Mouse (Mus musculus): ENCODE data around the gene Kcnq1.

The Kcnq1 gene

DNA sequence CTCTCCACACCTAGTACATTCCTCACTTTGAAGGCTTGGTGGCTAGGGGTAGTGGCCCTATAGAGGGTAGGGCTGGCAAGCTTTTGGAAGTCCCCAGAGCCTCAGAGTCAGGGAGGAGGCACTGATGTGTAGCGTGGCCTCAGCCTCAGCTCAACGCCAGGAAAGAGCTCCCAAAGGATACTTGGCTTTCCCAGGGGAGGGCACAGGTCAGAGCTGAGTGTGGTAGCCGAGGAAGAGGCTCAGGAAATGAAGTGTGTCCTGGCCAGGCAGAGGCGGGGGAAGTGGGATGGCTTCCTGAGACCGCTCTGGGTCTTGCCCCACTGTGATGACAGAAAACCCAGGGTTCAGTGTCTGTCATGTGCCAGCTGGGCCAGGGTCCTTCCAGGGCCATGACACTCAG lies 30.4 kb downstream of the Kcnq1 start:
- DNase-seq (ENCODE audit: low read depth, low spot score): no peak

DNA sequence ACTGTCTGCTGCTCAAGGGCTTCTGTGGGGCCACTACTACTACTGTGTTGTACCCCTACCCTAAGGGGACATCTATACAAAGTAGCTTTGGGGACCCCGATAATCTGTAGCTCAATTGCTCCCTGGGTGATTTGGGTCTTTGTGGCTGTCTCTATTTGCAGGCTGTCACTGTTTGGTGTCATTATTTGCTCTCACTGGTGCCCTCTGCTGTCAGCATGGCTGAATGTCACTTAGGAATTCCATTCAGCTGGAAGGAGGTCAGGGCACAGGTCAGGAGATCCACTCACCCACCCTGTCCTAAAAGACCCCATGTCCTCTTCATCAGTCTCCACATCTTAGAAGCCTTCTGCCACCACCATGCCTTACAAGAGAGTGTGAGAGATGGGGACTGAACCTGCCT lies 32.6 kb downstream of the Kcnq1 start:
- DNase-seq (ENCODE audit: low read depth, low spot score): no peak

DNA sequence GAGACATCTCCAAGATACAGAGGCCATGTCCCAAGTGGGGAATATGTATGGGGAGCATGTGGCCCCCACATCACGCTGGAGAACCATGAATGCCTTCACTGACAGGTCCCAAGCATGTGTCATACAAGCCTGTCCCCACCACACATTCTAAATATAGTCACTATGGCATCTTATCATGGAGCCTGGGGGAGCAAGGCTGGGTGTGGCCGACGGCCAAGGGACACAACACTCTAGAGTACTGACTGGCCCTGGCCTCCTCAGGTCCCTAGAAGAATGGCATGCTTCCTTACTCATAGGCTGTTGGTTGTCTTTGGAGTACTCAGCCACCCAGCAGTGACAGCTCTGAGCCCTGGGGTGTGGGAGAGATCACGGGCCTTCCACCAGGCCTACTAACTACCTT lies 33.8 kb downstream of the Kcnq1 start:
- no peak for DNase-seq (ENCODE audit: low read depth, low spot score)

- no peak for DNase-seq (ENCODE audit: low read depth, low spot score)
Measured at GRCm38 (mm10) chr7:143142680-143143079, 36.5 kb downstream of the Kcnq1 start.

GRCm38 (mm10) chr7:143147015-143147414 lies 40.9 kb downstream of the Kcnq1 start:
- DNase-seq (ENCODE audit: low read depth, low spot score): no peak

GRCm38 (mm10) chr7:143151171-143151570 lies 45.0 kb downstream of the Kcnq1 start:
- no peak for DNase-seq (ENCODE audit: low read depth, low spot score)

GRCm38 (mm10) chr7:143152350-143152749 lies 46.2 kb downstream of the Kcnq1 start:
- DNase-seq (ENCODE audit: low read depth, low spot score): peak; percentile 37

GRCm38 (mm10) chr7:143153915-143154373 lies 47.8 kb downstream of the Kcnq1 start:
- DNase-seq (ENCODE audit: low read depth, low spot score): peak; percentile 83

- no peak for DNase-seq (ENCODE audit: low read depth, low spot score)
Measured at GRCm38 (mm10) chr7:143154458-143154871, 48.3 kb downstream of the Kcnq1 start.

DNA sequence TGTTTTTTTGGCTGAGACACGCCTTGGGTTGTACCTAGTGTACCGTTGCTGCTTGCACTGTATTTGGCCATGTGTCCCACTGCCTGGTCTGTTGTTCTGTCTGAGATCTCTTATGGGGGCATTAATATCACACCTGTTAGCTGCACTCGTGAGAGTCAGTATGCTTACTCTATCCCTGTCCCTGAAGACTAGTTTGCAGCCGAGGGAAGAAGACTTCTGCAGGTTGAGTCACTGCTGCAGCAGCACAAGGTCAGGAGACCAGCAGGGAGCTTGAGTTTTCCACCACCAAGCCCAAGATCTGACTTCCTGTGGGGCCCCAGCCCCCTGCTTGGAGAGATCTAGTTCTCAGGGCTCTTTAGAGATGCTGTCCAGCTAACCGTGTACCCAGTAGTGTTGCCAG lies 49.1 kb downstream of the Kcnq1 start:
- DNase-seq (ENCODE audit: low read depth, low spot score): no peak

- no peak for DNase-seq (ENCODE audit: low read depth, low spot score)
Measured at GRCm38 (mm10) chr7:143158690-143159425, 52.7 kb downstream of the Kcnq1 start.

GRCm38 (mm10) chr7:143159446-143159845 lies 53.3 kb downstream of the Kcnq1 start:
- no peak for DNase-seq (ENCODE audit: low read depth, low spot score)

DNA sequence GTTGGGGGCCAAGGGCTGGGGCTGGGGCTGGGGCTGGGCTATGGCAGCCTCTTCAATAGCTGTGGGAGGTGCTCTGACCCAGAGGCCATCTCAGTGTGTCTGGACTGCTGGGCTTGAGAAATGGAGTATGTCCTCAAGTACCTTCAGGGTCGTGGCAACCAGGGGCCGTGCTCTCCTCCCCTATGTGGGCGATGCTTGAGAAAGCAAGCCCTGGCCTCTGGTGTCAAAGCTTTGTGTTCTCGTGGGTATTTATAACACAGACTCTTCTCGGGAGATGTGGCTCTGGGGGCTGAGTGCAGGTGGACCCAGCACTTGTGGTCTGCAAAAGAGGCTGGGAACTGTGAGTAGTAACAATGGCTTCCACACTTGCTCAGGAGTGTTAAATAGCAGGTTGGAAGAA lies 53.9 kb downstream of the Kcnq1 start:
- DNase-seq (ENCODE audit: low read depth, low spot score): no peak

DNA sequence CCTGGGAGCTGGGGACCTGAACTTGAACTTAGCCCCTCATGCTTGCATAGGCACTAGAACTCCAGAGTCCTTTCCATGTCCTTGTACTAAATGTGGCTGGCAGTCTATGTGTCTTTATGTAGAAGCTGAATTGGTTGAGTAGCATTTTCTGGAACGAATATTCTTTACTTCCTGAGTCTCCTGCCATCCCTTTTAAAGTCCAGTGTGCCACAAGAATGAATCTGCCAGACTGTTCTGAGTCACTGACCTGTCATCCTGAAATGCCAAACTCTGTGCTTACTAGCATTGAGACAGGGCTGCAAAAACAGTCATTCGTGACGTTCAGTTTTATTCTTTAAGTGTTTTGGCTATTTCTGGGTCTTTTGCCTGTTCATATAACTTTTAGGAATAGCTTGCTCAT lies 55.9 kb downstream of the Kcnq1 start:
- DNase-seq (ENCODE audit: low read depth, low spot score): no peak

DNA sequence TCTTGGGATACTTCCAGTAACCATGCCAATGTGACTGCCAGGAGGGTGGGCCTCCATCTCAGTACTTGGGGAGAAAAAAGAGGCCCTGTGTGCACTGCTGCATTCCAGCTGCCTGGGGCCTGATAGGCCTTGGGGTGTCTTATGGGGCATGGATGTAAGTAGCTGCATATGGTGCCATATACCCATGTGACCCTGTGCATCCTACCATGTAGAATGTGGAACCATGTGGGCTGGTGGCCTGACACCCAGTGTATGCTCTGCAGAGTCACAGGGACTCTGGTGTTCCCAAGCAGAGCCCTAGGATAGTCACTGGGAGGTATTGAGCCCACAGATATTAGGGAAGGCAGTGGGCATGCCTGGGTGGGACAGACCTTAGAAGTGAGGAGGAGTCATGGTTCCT lies 57.9 kb downstream of the Kcnq1 start:
- DNase-seq (ENCODE audit: low read depth, low spot score): no peak

DNA sequence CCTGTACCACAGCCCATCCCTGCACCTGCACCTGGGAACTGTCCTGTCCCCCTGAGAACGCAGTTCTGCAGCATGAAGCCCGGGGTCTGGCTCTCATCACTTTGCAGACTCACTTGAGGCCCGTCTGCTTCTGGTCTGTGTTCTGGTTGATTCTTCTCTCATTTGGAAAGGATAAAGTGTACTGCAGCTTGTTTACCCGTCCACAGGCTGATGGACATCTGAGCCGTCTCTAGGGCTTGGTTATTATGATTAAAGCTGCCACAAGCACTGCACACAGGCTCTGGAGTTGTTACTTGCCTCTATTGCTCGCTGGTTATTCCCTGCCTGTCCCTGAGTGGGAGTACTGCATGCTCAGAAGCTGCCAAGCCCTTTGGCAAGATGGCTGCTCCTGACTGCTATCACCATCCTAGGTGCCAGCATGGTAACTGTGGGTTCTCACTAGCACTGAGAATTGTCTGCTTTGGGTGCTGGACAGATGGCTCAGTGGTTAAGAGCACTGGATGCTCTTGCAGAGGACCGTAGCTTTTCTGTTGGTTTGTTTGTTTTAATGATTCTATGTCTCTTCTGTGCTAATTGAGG lies 59.6 kb downstream of the Kcnq1 start:
- DNase-seq (ENCODE audit: low read depth, low spot score): no peak

GRCm38 (mm10) chr7:143167275-143167674 lies 61.1 kb downstream of the Kcnq1 start:
- DNase-seq (ENCODE audit: low read depth, low spot score): no peak

- DNase-seq (ENCODE audit: low read depth, low spot score): no peak
Measured at GRCm38 (mm10) chr7:143169371-143169770, 63.2 kb downstream of the Kcnq1 start.

DNA sequence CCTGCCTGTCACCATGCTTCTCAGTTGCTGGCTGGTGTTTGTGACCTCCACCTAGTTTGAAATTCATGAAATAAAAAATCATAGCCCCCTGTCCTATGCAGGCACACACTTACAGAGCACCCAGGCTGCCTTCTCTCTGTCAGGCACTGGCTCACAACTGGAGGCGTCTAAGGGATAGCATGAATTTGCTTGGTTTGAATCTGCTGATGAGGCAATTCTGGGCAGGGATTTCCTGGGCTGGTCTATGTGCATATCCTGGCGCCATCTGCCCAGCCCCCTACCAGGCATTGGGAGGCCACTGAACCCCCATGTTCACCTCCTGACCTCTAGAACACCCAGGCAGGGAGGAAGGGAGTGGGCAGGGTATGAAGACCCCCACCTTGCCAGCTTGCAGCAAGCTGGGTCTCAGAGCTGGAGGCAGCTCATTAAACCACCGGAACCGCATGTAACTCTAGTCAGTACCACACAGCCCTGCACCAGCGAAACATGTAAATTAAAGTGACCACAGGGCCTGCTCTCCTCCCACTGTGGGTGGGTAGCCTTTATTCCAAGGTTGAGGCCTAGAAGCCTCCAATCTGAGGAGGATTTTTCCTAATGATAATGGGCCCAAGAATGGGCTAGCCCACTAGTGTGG lies 66.9 kb downstream of the Kcnq1 start:
- no peak for DNase-seq (ENCODE audit: low read depth, low spot score)

GRCm38 (mm10) chr7:143174633-143175032 lies 68.5 kb downstream of the Kcnq1 start:
- DNase-seq (ENCODE audit: low read depth, low spot score): no peak

DNA sequence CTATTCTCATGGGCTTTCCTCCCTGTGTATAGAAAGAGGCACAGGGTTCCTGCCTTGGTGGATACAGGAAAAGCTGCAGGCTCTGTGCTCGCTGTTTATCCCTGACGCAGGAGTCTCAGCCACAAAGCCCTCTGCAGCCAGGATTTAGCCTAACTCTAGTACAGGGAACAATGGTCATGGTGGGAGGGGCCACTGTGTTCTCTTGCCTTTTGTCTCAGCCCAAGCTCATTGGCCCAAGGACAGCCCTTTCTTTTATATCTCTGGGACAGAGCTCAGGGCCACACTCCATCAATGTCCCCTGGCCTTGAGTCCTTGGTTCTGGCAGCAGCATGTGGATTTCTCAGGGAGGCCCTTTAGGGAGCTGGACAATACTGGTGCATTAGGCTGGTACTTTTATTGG lies 72.7 kb downstream of the Kcnq1 start:
- DNase-seq (ENCODE audit: low read depth, low spot score): no peak

DNA sequence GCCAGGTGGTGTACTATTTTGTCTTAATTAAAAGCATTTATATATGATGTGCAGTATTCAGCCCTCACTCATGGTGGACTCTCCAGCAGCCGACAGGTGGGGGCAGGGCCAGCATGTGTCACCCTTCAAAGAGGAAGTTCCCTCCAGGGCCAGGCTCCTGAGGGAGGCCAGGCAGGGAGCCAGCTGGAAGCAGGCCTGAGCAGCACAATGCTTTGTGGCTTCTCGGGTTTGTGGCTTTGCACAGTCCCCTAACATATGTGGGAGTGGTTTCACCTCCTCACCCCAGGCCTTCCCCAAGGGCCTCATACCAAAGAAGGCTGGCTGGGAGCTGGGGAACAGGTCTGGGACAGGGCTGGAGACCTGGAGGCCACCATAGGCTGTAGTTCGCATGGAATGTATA lies 74.6 kb downstream of the Kcnq1 start:
- no peak for DNase-seq (ENCODE audit: low read depth, low spot score)

- no peak for DNase-seq (ENCODE audit: low read depth, low spot score)
Measured at GRCm38 (mm10) chr7:143181311-143181710, 75.1 kb downstream of the Kcnq1 start.

Data from embryo, embryonic 11.5 days (tissue).